Mouse (Mus musculus) cerebellum, postnatal 36 days (tissue): ENCODE measurements around the gene Sfmbt1.

ENCODE experiments used
- DNase-seq, 2 experiments: peaks; one replicate each; pipeline ENCODE4 v3.0.0; 2021 to 2022; ENCODE audit warnings: mixed read lengths in 2 of 2

The Sfmbt1 gene

GRCm38 (mm10) chr14:30826174-30827140 lies 111.8 kb downstream of the Sfmbt1 start:
- DNase-seq: peak in 1 of 2 experiments; percentile 9

GRCm38 (mm10) chr14:30827480-30827879 lies 112.8 kb downstream of the Sfmbt1 start:
- no peak for DNase-seq

GRCm38 (mm10) chr14:30828077-30828476 lies 113.4 kb downstream of the Sfmbt1 start:
- no peak for DNase-seq

- DNase-seq: no peak
Measured at GRCm38 (mm10) chr14:30828635-30829460, 114.2 kb downstream of the Sfmbt1 start.

GRCm38 (mm10) chr14:30837416-30837996 lies 122.9 kb downstream of the Sfmbt1 start:
- no peak for DNase-seq

- DNase-seq: no peak
Measured at GRCm38 (mm10) chr14:30843701-30844100, 129.1 kb downstream of the Sfmbt1 start.

GRCm38 (mm10) chr14:30850504-30850903 lies 135.9 kb downstream of the Sfmbt1 start:
- no peak for DNase-seq

- DNase-seq: no peak
Measured at GRCm38 (mm10) chr14:30852325-30852724, 137.7 kb downstream of the Sfmbt1 start.

GRCm38 (mm10) chr14:30855316-30855715 lies 140.7 kb downstream of the Sfmbt1 start:
- peak; percentile 50 to 56 for DNase-seq

- peak; percentile 41 to 57 for DNase-seq
Measured at GRCm38 (mm10) chr14:30856885-30857507, 142.3 kb downstream of the Sfmbt1 start.

- no peak for DNase-seq
Measured at GRCm38 (mm10) chr14:30857990-30858389, 143.3 kb downstream of the Sfmbt1 start.

GRCm38 (mm10) chr14:30861421-30862125 lies 146.9 kb downstream of the Sfmbt1 start:
- DNase-seq: peak; percentile 30 to 33

- DNase-seq: no peak
Measured at GRCm38 (mm10) chr14:30862368-30862767, 147.7 kb downstream of the Sfmbt1 start.

- no peak for DNase-seq
Measured at GRCm38 (mm10) chr14:30865311-30865710, 150.7 kb downstream of the Sfmbt1 start.

- DNase-seq: peak; percentile 69 to 72
Measured at GRCm38 (mm10) chr14:30867042-30867441, 152.4 kb downstream of the Sfmbt1 start.

- DNase-seq: no peak
Measured at GRCm38 (mm10) chr14:30868826-30869225, 154.2 kb downstream of the Sfmbt1 start.

- no peak for DNase-seq
Measured at GRCm38 (mm10) chr14:30869391-30869801, 154.7 kb downstream of the Sfmbt1 start.

- no peak for DNase-seq
Measured at GRCm38 (mm10) chr14:30870206-30871147, 155.8 kb downstream of the Sfmbt1 start.
